Mouse (Mus musculus) stomach, embryonic 15.5 days (tissue): ENCODE data around the gene Kifc3. TPM values are rescaled to one million over a fixed set of nuclear protein-coding genes. Genes with fewer than 3 reads are reported as not detected.

Source experiments
- ATAC-seq: fragments of 200-750 bp; cut with Nextera tagmentation; 2 replicates; pipeline ENCODE4 v1.8.0; 2017; ENCODE audit warnings: low read depth, moderate number of reproducible peaks, moderate TSS enrichment; ENCODE audit not compliant: insufficient read depth, low FRiP score
- H3K27ac ChIP-seq: fragments of 300-500 bp; sonication (generic); 2 replicates; pipeline ENCODE4 v1.5.1; 2015; ENCODE audit warnings: mild to moderate bottlenecking, inconsistent platforms
- H3K27me3 ChIP-seq: fragments of 300-500 bp; sonication (generic); replicated peaks from 2 replicates; pipeline ENCODE4 v1.6.1; 2015; ENCODE audit warnings: inconsistent platforms
- H3K36me3 ChIP-seq: fragments of 300-500 bp; sonication (generic); 2 replicates; pipeline ENCODE4 v1.6.1; 2015; ENCODE audit warnings: inconsistent platforms
- H3K4me1 ChIP-seq: fragments of 300-500 bp; sonication (generic); 2 replicates; pipeline ENCODE4 v1.6.1; 2015; ENCODE audit warnings: inconsistent platforms
- H3K4me2 ChIP-seq: fragments of 300-500 bp; sonication (generic); 2 replicates; pipeline ENCODE4 v1.6.1; 2015; ENCODE audit warnings: mild to moderate bottlenecking, inconsistent platforms
- H3K4me3 ChIP-seq: fragments of 300-500 bp; sonication (generic); replicated peaks from 2 replicates; pipeline ENCODE4 v1.5.1; 2015; ENCODE audit warnings: inconsistent platforms
- H3K9ac ChIP-seq: fragments of 300-500 bp; sonication (generic); 2 replicates; pipeline ENCODE4 v1.6.1; 2015; ENCODE audit warnings: inconsistent platforms
- H3K9me3 ChIP-seq: fragments of 300-500 bp; sonication (generic); 2 replicates; pipeline ENCODE4 v1.6.1; 2016; ENCODE audit warnings: inconsistent platforms
- WGBS: fragments of 180-500 bp; shearing (Covaris S2); methylation state at CpG from one replicate; pipeline ENCODE4 v1.1.7; 2015; 5-methylcytosine and 5-hydroxymethylcytosine counted together
- polyA plus RNA-seq: library from polyadenylated mRNA; unstranded; fragments of >200 nt; fragmentation: Nextera tagmentation; extraction: Ambion mirVana; gene quantifications from 2 replicates; pipeline ENCODE4 v1.2.1, GENCODE M21; 2015

Kifc3 gene
- polyA plus RNA-seq, 1 experiment from 2014 or later = 21.2 TPM

DNA sequence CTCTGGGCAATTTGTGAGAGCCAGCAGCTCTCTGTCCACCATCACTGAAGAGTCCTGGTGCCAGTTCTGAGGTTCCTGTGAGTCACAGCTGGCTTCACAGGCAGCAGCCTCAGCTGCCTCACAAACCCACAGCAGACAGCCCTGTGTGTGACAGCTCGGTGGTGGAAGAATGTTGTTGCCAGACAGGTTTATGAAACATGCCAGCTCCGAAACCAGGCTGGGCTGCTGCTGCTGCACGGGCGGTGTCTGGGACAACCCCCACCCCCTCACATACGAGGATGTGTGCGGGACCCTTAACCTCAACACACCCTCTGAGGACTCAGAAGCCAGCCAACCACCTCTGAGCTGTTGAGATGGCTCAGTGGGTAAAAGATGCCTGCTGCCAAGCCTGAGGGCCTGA, 48.0 kb downstream of the Kifc3 start:
- no peak overlapping the region for H3K27ac ChIP-seq
- no peak overlapping the region for H3K4me3 ChIP-seq
- 0 out of 2 replicates have a peak, but pooled peaks have one; percentile 44 for ATAC-seq
- no peaks in the 10 kb centered on the region for H3K9me3 ChIP-seq
- H3K4me1 ChIP-seq = 0 out of 2 replicates have a peak, but pooled peaks cover 4% of the 10 kb centered on the region
- H3K4me2 ChIP-seq = no peak overlapping the region
- 33% methylated on average over 6 of the region's 6 CpGs for WGBS
- H3K9ac ChIP-seq = no peak overlapping the region
- no peaks in the 10 kb centered on the region for H3K36me3 ChIP-seq
- H3K27me3 ChIP-seq = no peaks in the 10 kb centered on the region

DNA sequence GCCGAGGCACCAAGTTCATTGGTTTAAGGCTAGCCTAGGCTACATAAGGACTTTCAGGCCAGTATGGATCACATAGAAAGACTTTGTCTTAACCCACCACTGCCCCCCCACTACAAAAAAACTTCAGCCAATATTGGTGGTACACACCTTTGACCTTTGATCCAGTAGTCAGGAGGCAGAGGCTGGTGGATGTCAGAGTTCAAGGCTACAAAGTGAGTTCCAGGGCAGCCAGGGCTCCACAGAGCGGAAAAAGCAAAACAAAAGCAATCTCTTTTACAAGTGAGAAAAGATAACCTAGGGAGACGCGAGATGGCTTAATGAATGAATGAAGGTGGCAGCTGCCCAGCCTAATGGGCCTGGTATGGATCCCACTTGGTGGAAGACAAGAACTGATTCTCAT, 48.6 kb downstream of the Kifc3 start:
- H3K9ac ChIP-seq = no peak overlapping the region
- no peak overlapping the region for H3K27ac ChIP-seq
- no peak for ATAC-seq
- no peaks in the 10 kb centered on the region for H3K9me3 ChIP-seq
- H3K4me1 ChIP-seq = 0 out of 2 replicates have a peak, but pooled peaks cover 4% of the 10 kb centered on the region
- whole genome bisulfite sequencing = 75% methylated on average over 4 of the region's 4 CpGs
- H3K27me3 ChIP-seq = no peaks in the 10 kb centered on the region
- H3K36me3 ChIP-seq = no peaks in the 10 kb centered on the region
- no peak overlapping the region for H3K4me2 ChIP-seq
- H3K4me3 ChIP-seq = no peak overlapping the region

DNA sequence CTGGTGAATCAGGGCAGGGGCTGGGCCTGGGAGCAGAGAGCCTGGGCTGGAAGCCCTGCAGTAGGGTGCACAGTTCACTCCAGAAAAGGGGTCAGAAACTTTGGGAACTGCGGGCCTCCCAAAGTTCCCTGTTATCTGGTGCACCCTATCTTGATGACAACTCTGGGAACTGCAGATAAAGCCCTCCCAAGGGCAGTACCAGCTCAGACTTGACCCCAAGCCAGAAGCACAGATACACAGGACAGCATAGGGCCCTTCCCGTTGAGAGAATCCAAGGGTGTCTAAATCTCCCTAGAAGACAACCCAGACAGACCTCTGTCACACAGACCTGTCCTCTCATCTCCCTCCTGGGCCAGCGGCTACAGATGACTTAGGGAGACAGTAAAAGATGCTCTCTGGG, 52.0 kb downstream of the Kifc3 start:
- H3K4me3 ChIP-seq = no peak overlapping the region
- no peaks in the 10 kb centered on the region for H3K36me3 ChIP-seq
- H3K27me3 ChIP-seq = no peaks in the 10 kb centered on the region
- no peak overlapping the region for H3K4me2 ChIP-seq
- 0 out of 2 replicates have a peak, but pooled peaks cover 4% of the 10 kb centered on the region for H3K4me1 ChIP-seq
- H3K9ac ChIP-seq = no peak overlapping the region
- ATAC-seq = no peak
- 80% methylated on average over 3 of the region's 3 CpGs for WGBS
- H3K9me3 ChIP-seq = no peaks in the 10 kb centered on the region
- H3K27ac ChIP-seq = no peak overlapping the region

DNA sequence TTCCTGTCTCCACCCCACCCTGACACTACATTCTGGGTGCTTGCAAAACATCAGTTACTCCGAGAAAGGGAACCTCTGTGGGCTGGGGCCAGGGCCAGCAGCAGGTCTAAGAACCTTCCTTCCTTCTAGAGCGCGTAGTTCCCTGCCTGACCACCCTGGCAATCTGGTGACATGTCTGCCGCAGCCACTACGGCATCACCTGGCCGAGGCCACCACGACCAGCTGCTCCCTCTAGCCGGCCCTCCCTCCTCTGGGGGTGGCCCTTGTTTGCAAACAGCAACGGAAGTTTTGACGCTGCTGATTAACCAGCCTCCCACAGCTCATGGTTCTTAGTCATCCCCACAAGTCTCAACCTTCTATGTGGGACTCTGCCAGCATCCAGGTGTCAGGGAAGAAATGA, 53.2 kb downstream of the Kifc3 start:
- H3K27me3 ChIP-seq = no peaks in the 10 kb centered on the region
- H3K9me3 ChIP-seq = no peaks in the 10 kb centered on the region
- 0 out of 2 replicates have a peak, but pooled peaks cover 4% of the 10 kb centered on the region for H3K4me1 ChIP-seq
- no peak overlapping the region for H3K4me2 ChIP-seq
- no peak overlapping the region for H3K4me3 ChIP-seq
- H3K27ac ChIP-seq = no peak overlapping the region
- no peaks in the 10 kb centered on the region for H3K36me3 ChIP-seq
- H3K9ac ChIP-seq = no peak overlapping the region
- ATAC-seq = no peak
- WGBS = 41% methylated on average over 10 of the region's 10 CpGs

DNA sequence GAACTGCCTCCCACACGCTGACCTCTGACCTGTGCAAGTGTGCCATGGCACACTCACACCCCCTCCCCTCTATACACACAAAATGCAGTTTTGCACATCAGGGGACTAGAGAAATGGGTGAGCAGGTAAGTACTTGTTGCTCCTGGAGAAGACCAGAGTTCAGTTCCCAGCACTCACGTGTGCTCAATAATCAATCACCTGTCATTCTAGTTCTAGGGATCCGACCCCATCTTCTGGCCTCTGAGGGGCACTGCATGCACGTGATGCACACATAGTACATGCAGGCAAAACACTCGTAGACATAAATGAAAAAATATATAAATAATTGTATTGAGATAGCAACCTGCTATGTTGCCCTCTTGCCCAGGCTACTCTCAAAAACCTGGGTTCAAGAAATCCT, 55.8 kb downstream of the Kifc3 start:
- Histone ChIP-seq H3K36me3 (no peaks in the 10 kb centered on the region), H3K27me3 (no peaks in the 10 kb centered on the region), H3K9ac (no peak overlapping the region), H3K4me1 (peaks cover 13% of the 10 kb centered on the region), H3K9me3 (no peaks in the 10 kb centered on the region), H3K27ac (no peak overlapping the region), H3K4me2 (no peak overlapping the region), H3K4me3 (no peak overlapping the region)
- WGBS = 83% methylated on average over 5 of the region's 5 CpGs
- ATAC-seq = no peak

GRCm38 (mm10) chr8:95146044-95146745, 56.4 kb downstream of the Kifc3 start:
- 49% methylated on average over 2 of the region's 2 CpGs for WGBS
- H3K9ac ChIP-seq = no peak overlapping the region
- H3K27ac ChIP-seq = no peak overlapping the region
- ATAC-seq = no peak
- no peak overlapping the region for H3K4me2 ChIP-seq
- no peaks in the 10 kb centered on the region for H3K36me3 ChIP-seq
- no peaks in the 10 kb centered on the region for H3K27me3 ChIP-seq
- no peak overlapping the region for H3K4me3 ChIP-seq
- H3K4me1 ChIP-seq = peaks cover 18% of the 10 kb centered on the region
- no peaks in the 10 kb centered on the region for H3K9me3 ChIP-seq

DNA sequence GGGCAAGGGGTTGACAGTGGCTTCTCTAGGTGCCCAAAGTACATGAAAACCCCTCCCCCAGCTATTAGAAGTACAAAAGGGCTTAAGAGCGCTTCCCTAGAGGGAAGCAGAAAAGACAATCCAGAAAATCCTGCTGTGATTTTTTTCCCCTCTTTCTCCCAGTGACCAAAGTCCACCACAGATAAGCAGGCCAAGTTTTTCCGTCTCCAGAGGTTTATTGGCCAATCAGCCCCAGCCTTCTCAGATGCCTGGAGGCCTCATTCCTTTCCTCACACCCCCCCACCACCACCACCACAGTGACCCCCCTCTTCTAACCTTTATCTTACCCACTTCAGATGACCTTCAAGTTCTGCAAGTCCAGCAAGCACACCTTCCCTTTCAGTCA, 58.0 kb downstream of the Kifc3 start:
- no peak overlapping the region for H3K9ac ChIP-seq
- WGBS = 58% methylated on average over 2 of the region's 2 CpGs
- peak; percentile 41 for ATAC-seq
- H3K27ac ChIP-seq = peak overlapping the region; percentile 78
- no peak overlapping the region for H3K4me3 ChIP-seq
- no peaks in the 10 kb centered on the region for H3K27me3 ChIP-seq
- H3K4me1 ChIP-seq = peaks cover 26% of the 10 kb centered on the region
- no peaks in the 10 kb centered on the region for H3K36me3 ChIP-seq
- H3K9me3 ChIP-seq = no peaks in the 10 kb centered on the region
- no peak overlapping the region for H3K4me2 ChIP-seq

GRCm38 (mm10) chr8:95143805-95144630, 58.6 kb downstream of the Kifc3 start:
- WGBS = 70% methylated on average over 6 of the region's 6 CpGs
- H3K4me2 ChIP-seq = no peak overlapping the region

DNA sequence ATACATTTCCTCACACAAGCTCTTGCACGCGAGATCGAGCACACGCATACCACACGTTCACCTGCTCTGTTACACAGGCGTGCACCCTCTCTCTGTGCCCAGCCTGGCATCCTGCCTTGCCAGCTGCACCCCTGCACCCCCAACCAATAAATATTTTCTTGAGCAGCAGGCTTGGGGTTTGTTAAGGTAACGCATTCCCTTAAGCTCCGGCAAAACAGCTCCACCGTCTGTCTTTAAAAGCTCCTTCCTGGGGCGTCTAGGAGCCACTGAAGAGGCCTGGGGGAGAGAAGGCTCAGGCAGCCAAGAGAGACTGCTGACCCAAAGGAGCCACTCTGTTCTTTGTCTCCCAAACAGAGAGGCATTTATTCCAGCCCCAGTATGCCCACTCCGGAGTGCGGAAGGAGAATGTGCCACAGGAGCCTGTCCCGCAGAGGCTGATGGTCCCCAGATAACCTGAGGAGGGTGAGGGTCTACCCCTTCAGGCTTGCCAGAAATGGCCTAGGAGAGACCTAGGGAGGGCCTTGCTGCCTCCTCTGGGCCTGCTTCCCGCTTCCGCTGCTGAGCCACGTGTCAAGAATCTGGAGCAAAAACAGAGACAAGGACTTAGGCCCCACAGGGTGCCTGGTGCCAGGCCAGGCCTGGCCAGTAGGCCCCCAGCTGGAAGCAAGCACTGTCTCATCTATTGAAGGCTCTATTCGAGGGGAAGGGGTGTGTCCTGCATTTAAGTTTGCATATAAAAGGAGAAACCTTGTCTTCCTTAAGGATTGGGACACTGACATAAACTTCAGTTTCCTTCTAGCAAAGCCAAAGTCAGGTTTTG, 59.4 kb downstream of the Kifc3 start:
- Histone ChIP-seq H3K27me3 (no peaks in the 10 kb centered on the region), H3K27ac (peak overlapping the region; percentile 78), H3K36me3 (no peaks in the 10 kb centered on the region), H3K9ac (no peak overlapping the region), H3K4me2 (peak overlapping the region; percentile 88), H3K9me3 (no peaks in the 10 kb centered on the region), H3K4me3 (peak overlapping the region; percentile 69), H3K4me1 (peaks cover 35% of the 10 kb centered on the region)
- 23% methylated on average over 17 of the region's 17 CpGs for WGBS
- ATAC-seq = no peak

More at GRCm38 (mm10) chr8:95143805-95144630, 58.6 kb downstream of the Kifc3 start:
- H3K27me3 ChIP-seq = no peaks in the 10 kb centered on the region
- H3K36me3 ChIP-seq = no peaks in the 10 kb centered on the region
- no peak overlapping the region for H3K4me3 ChIP-seq
- peak; percentile 7; the same call in 1 of the 2 replicates for ATAC-seq
- H3K27ac ChIP-seq = peak overlapping the region; percentile 78
- no peaks in the 10 kb centered on the region for H3K9me3 ChIP-seq
- H3K4me1 ChIP-seq = peaks cover 28% of the 10 kb centered on the region
- H3K9ac ChIP-seq = no peak overlapping the region

GRCm38 (mm10) chr8:95142075-95142831, 60.4 kb downstream of the Kifc3 start:
- Histone ChIP-seq H3K9ac (peak overlapping the region; percentile 55), H3K27ac (peak overlapping the region; percentile 78), H3K4me1 (peaks cover 44% of the 10 kb centered on the region), H3K27me3 (no peaks in the 10 kb centered on the region), H3K4me3 (peak overlapping the region; percentile 69), H3K4me2 (peak overlapping the region; percentile 88), H3K36me3 (no peaks in the 10 kb centered on the region), H3K9me3 (no peaks in the 10 kb centered on the region)
- ATAC-seq = peak; percentile 60
- WGBS = under 1% methylated on average over 39 of the region's 66 CpGs

DNA sequence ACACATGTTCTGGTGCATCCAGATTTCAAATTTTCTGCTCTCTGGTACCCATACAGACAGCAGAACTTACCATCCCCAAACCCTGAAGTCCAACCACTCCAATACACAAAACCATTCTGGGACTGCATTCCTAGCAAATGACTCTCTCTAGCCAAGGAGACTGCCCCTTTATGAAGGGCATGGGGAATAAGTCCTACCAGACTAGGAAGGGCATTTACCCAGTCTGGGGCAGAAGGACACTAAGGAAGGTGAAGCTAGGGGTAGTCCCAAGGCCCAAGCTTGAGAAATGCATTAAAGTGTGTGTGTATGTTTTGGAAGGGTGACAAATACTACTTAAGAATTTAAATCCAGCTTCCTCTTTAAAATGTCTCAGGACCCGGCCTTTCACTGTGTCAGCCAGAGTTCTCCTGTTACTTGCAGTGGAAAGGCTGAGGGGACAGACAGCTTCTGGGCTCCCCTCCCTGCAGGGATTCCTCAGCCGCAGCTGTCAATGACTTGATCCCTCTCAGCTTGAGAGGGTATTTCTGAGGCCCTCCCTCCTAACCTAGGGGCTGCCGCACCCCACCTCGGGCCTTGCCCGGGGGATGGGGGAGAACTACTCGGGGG, 61.0 kb downstream of the Kifc3 start:
- H3K36me3 ChIP-seq = no peaks in the 10 kb centered on the region
- H3K4me3 ChIP-seq = peak overlapping the region; percentile 69
- 5% methylated on average over 6 of the region's 6 CpGs for WGBS
- H3K27me3 ChIP-seq = no peaks in the 10 kb centered on the region
- H3K9me3 ChIP-seq = no peaks in the 10 kb centered on the region
- peak overlapping the region; percentile 55 for H3K9ac ChIP-seq
- ATAC-seq = 0 out of 2 replicates have a peak, but pooled peaks have one; percentile 8
- H3K4me1 ChIP-seq = peaks cover 48% of the 10 kb centered on the region
- H3K27ac ChIP-seq = peak overlapping the region; percentile 78
- peak overlapping the region; percentile 88 for H3K4me2 ChIP-seq
